Mouse (Mus musculus): ENCODE measurements at regions not wholly inside any gene's neighbourhood (a gene's known extent, or its start where the extent isn't known, plus 50 kb on each side); places are given as distances from the start of the nearest gene placed in this dataset.

DNA sequence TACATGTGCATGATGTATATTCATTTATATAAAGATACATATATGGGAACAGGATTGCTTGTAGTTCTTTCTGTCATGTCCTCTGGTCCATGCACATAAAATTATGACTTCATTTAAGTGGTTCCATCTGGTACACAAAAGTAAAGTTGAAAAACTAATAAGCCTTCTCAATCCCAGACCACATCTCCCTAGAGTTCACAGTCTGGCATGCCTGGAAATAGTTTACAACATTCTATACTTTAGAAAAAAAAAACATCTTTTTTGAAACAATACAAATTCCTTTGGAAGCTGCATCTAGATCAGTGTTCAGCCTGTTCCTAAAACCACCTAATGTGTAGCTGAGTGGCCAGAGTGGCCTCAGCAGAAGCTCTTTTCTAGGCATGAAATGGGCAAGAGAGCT is 578.2 kb upstream of the Marcks start:
- DNase-seq (ENCODE audit: low spot score in 2 of 2): no peak

DNA sequence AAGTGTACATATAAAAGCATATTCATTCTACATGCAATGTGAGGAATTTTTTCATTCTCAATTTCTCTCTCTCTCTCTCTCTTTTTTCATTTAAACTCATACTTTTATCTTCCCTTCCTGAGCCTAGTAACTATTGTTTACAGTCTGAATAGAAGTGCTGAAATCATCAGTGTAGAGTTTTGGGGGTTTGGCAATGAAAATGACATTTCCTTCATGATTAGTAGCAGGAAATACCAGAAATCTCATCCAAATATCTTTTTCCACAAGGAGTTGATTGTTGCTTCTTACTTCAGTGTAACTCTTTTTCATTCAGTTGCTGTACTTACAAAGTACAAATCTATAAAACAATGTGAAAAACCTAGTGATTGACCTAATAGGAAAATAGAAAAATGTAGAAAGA is 572.7 kb upstream of the Marcks start:
- no peak for DNase-seq (ENCODE audit: low spot score in 2 of 2)

DNA sequence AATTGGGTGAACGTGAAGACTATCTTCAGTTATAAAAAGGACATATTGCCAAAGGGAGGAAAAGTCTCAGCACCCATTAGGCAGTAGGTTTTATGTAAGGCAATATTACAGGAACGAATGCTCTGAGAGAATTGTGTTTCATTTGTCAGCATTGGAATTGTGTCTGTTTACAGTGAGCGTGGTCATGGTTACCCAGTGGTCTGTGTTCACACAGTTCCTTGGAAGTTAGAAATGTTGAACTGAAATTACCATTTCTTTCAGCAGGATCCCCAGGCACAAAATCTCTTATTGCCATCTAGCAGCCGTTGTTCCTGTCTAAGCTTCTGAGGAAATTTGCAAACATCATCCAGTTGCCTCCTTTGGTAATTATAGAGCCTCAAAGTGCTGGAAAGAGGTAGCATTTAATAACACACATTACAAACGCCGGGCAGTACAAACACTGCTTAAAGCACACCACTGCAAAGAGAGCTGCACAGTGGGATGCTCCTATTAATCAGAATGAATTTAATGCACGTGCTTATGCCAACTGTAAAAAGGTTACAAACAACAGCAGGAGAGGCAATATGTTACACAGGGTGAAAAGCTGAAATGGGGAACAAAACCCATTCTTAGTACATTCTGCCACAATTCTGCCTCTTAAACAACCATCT is 555.4 kb upstream of the Marcks start:
- no peak for DNase-seq (ENCODE audit: low spot score in 2 of 2)

DNA sequence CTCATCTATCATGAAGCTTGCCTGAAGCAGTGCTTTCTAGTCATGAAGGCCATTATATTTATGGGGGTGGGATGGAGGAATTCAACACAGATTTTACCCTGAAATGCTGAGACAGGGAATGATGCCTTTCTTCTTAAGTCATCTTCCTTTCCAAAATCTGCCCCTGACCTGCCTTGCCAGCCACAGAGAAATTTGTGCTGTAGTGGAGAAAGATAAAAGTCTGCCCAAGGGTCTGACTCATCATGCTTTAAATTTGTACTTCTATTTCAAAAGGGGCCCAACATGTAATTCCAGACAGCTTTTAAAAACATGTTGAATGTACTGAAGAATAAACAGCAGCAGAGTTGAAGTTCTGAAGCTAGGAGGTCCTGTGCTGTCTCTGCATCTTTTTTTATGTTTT is 554.1 kb upstream of the Marcks start:
- DNase-seq (ENCODE audit: low spot score in 2 of 2): no peak

DNA sequence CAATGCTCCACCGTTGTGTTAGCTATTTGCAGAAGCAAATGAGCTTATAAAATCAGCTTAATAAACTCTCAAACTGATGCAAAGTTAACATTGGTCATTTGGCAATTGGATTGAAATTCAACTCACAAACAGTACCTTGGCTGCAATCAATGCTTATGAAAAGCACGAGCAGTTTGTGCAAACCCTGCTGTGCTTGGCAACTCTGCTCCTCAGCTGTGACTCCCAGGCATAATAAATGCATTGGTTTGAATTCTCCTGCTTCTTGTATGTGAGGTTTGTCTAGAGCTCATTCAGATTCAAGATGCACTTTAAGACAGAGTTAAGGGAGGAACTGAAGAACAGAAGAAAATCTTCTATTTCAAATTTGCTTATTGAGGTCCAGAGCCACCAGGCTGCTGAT is 553.2 kb upstream of the Marcks start:
- DNase-seq (ENCODE audit: low spot score in 2 of 2): peak in 1 of 2 experiments; percentile 8

DNA sequence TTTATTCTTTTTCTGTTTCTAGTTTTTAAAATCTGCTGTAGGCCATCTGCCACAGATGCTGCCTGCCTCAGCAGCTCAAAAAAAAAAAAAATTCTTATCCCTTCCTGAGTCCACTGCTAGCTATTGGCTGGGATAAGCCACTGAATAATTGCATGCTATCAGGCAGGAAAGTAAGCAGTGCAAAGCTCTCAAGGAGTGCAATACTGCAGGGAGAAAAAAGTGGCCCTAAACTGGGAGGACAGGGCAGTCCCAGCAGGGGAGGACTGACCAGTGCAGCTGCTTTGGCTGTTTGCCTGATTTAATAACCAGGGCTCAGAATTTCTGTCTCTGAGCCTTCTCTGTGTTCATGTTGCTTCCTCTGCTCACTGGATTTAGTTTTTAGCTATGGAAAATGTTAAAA is 544.4 kb upstream of the Marcks start:
- DNase-seq (ENCODE audit: low spot score in 2 of 2): no peak

DNA sequence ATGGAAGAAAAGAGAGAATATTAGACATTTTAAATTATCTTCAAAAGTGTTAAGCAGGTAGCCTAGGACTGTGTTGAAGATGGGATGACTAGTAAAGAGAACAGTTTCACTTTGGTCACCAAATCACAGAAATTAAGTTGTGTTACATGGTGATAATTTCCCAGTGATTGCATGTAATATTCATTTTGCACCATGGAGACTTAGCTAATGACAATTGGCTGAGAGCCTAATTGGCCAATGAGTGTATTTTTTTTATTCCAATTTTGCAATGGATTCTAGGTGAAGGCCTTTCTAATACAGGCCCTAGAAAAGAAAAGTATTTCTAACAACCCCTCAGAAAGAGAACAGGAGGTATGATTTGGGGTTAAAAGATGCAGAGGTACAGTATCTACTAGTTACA is 541.9 kb upstream of the Marcks start:
- DNase-seq (ENCODE audit: low spot score in 2 of 2): no peak

DNA sequence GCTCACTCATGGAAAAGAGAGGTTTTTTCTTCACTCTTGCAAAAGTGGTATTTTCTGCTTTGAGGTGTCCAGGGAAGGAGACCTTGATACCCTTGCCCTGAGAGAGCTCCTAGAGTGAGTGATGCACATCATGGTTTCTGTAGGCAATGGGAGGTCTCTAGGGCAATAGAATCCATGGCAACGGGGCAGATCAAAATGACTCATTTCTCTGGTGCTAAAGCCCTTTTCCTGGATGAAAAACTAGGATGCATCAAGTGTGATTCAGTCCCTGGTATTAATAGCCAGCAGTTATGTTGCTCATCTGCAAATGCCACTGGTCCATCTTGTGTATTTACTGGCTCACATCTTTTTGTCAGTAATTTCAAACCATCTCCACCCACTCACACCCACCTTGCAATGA is 539.1 kb upstream of the Marcks start:
- no peak for DNase-seq (ENCODE audit: low spot score in 2 of 2)

DNA sequence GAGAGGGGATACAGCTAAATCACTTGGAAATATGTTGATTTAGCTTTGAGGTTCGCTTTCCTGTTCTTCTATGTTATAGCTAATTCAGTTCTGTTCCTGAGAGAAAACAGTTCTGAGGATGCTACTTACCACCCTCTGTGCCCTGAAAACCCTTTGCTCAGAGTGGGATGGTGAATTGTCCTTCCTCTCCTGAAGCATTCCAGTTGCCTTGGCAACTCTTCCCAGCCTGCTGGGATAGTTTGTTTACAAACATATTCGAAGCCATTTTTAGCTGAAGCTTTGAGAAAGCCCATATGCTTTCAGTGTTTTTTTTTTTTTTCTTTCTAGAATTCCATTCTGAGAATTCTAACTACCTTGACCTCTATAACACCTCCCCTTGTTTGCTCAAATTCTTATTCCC is 530.1 kb upstream of the Marcks start:
- no peak for DNase-seq (ENCODE audit: low spot score in 2 of 2)

DNA sequence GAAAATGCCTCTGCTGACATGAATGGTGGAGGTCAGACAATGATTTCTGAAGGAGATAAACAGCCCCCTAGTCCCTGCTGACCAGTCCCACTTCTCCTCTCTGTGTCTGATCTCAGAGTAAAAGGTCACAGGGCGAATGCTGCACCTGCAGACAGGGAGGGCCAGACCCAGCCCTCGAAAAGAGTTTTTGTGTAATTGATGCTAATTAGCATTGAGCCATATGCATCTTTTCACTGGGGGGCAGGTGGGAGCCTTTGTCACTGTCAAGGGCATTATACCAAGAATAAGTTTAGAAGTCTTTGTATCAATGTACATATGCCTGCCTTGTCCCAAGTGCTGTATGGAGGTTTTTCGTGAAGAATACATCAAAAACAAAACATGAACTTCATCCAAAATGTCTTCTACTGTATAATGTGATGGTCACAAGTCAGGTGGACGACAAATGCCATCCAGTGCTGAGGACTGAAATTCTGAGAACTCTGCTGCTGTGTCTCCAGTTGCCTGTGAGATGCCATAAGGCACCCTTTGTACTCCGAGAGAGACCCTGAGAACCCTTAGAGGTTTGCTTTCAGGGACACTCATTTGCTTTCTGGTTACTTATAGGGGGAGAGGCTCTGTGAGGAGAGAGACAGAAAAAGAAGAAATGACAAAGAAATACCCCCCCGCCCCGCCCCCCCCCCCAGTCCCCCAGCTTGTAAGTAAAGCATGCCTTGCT is 528.5 kb upstream of the Marcks start:
- DNase-seq (ENCODE audit: low spot score in 2 of 2): no peak

DNA sequence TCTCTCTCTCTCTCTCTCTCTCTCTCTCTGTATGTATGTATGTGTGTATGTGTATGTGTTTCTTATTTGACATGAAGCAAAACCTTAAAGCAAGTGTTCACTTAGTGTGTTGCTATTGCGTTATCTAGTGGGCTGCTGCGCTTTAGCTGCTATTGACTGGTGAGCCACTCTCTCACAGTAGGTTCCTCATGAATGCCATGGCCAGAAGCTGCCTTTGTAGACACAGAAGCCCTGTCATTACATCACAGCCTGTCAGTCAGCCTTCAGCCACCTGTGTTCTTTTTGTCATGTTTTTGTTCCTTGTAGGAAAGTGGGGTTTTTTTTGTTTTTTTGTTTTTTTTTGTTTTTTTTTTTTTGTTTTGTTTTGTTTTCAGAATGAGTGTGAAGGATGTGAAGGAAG is 527.8 kb upstream of the Marcks start:
- no peak for DNase-seq (ENCODE audit: low spot score in 2 of 2)

DNA sequence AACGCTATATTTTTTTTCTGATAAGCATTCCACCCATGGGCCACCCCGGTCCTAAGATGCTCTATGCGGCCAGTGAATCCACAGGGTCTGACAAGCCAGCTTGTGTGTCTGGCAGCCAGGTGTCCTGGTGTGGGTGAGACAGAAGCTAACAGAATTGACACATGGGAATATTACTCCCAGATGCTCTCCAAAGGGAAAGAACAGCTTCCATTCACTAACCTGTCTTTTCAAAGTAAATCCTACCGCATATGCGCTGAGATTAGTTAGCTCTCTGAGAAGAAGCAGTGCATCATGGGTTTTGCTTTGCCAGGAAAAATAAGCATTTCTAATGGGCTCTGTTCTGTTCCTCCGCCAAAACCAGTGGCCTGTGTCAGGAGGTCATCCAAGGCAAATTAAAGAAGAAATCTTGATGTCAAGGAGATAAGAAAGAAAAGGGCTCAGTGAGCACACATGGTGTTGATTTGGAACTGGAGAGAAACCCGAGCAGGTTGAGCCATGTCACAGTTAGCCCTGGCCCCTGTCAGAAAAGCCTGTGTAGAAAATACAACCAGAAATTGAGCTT is 498.4 kb upstream of the Marcks start:
- DNase-seq (ENCODE audit: low spot score in 2 of 2): no peak

DNA sequence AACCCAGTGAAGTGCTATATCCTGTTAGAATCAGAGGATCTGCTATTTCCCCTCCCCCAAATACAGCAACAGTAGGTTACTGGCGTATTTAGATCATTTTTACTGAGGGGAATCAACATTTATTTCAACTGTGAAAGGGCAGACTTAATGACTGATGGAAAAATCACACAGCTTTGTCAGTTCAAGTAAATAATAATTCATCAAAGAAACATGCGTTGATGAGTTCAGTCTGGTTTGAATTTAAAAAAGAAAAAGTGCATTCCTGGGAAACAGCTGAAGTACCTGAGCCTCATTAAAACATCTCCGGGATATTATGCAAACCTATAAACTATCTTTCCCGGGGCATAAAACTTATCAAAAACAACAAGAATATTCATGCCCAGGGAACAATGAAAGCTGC is 497.7 kb upstream of the Marcks start:
- DNase-seq (ENCODE audit: low spot score in 2 of 2): no peak

DNA sequence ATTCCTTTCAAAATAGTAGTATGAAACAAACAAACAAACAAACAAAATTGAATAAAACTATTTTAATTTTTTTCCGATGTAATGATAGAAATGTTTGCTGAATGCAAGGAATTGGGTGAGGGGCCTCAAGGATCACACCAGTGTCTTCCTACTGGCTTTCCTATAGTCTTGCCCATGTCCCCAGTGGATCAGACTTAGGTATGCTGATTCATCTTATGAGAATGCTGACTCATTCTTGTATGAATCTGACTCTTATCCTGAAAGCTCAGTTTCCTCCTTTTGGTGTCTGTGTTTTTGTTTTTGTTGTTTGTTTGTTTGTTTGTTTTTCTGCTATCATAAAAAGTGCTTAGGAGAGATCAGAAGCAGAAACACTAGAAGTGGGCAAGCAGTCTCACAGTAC is 491.7 kb upstream of the Marcks start:
- no peak for DNase-seq (ENCODE audit: low spot score in 2 of 2)

DNA sequence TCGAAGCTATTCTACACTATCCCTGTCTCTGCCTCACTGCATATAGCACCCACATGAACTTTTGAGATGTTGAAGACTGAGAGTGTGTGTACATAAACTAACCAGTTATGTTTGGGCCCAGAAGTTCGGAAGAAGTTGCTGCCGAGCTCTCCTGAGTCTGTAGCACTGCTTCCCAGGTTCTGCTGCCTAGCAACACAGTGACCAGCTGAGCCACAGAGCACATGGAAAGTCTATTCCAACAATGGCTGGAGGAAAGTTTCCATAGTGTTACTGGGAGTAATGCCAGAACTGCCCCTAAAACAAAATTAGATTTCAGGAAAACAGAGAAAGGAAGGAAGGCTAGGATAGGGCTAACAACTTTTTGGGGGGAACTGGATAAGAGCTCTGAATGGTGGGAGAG is 489.2 kb upstream of the Marcks start:
- DNase-seq (ENCODE audit: low spot score in 2 of 2): no peak

DNA sequence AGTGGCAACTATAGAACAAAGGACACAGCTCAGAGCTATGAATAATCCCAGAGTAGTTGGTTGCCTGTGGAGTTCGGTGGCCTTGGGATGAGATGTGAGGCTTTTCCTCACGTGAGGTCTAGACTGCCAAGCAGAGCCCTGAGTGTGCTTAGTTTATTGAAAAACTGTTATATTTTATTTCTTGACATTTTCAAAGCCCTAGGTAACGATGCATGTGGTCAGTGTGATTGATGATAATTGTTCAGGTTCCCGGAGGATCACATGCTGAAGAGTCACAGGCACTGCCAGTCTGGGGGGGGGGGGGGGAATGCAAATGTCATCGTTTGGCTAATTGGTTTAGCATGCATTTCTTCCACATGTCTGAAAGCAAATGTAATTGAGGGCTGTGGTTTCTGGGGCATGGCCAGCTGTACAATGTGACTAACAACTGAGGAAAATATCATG is 488.1 kb upstream of the Marcks start:
- no peak for DNase-seq (ENCODE audit: low spot score in 2 of 2)

DNA sequence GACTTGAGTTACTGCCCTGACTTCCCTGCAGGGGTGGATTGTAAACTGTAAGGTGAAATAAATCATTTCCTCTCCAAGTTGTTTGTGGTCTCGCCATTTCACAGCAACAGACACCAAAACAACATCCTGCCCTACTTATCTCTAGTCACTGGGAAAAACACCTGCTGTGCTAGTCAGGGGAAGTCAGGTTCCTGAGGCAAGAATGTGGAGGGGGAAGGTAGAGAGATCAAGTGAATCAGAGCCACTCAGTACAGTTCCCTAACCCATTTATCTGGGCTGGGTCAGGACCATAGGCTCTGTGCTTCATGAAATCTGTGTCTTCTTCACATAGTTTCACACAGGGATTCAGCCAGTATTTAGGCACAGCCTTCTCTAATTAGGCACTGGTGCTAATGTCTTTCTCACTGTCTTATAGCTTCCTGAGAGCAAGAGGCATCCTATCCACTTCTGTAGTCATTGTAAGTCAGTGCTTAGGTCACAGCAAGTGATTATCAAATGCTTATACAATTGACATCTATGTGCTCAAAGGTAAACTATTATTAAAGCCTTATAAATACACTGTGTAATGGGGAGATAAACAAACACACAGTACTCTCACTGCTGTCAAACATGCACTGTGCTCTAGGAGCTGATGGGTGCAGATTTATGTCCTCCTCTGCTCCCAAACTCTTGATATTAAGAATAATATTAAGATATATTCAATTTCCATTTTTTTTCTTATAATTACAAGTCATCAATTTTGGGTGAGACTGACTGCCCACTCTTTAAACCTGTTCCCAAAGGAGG is 487.4 kb upstream of the Marcks start:
- DNase-seq (ENCODE audit: low spot score in 2 of 2): no peak

DNA sequence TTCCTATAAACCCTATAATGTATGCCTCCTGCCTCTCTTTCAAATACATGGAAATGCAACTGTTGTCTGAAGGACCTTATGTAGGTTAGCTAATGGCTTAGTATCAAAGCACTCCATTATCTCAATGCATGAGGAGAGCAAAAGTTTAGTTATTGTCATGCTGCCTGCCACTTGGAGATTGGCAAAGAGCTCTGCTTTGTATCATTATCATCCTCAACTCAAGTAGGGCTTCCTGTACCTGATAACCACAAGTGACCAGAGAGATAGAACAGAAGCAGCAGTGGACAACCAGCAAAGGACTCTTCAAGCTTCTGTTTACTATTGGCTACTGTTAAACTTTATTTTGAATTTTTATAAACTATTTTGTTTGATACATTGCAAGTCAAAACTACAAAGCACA is 484.3 kb upstream of the Marcks start:
- no peak for DNase-seq (ENCODE audit: low spot score in 2 of 2)

DNA sequence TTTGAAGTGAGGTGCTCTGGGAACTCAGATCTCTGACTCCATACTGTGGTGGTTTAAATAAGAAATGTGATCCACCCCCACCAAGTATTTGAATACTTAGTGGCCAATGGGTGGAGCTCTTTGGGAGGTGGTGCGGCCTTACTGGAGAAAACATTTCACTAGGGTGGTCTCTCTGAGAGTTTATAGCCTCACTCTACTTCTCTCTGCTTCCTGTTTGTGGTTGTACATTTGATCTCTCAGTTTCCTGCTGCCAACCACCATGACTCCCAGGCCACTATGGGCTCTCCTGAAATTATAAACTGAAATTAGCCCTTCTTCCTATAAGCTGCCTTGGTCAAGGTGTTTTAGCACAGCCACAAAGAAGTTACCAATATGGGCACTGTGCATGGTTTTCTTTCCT is 479.9 kb upstream of the Marcks start:
- no peak for DNase-seq (ENCODE audit: low spot score in 2 of 2)

DNA sequence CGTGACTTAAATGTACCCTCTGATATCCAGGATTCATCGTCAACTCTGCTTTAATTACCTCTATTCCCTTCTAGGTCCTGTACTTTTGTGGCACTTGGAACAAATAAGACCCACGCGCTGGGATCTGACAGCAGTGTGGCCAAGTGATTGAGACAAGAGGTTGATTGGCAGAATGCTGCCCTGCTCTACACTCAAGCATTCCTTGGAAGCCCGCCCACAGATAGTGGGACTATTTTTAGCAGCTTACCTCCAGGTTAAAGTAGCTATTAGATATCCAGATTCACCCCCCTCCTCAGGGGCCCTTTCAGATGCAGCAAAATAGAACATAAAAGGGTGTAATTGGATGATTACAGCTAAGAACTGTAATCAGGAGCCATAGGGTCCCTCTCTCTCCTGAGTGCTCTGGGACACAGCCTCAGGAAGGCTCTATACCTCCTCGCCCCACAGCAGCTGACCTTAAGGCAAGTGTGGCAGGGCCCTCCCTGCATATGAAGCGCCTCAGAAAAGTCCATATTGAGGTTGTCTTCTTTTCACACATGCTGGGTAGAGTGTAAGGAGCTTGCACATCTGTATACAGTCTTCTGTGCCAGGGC is 479.1 kb upstream of the Marcks start:
- no peak for DNase-seq (ENCODE audit: low spot score in 2 of 2)

DNA sequence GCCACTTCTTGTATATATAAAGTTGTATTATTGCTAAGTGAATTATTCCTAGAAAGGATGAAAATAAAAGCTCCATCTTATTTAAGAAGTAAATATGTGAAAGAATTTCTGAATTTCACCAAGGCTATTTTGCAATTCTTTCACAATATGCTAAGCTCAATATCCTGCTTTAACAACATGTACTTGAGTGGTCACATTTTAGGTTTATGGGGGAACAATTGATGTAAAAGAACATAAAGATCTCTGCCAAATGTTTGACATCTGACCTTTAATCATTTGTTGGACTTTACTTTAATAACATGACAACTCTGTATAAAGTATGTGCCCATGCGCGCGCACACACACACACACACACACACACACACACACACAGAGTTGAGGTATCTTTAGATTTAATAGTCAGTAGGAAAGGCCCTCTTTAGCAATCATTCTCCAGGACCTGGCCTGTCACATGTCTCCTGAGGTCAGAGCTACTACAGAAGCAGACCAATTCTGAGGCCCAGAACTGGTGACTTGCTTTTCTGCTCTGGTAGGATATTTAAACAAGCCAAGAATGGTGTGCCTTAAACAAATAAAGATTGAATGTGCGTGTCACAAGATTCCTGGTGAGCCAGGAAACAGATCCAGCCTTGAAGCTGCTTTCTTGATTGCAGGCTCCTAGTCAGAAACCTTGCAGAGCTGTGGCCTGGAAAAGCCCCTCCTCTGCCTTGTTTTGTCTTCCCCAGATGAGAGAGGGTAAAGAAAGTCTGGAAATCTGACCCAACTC is 477.4 kb upstream of the Marcks start:
- no peak for DNase-seq (ENCODE audit: low spot score in 2 of 2)

DNA sequence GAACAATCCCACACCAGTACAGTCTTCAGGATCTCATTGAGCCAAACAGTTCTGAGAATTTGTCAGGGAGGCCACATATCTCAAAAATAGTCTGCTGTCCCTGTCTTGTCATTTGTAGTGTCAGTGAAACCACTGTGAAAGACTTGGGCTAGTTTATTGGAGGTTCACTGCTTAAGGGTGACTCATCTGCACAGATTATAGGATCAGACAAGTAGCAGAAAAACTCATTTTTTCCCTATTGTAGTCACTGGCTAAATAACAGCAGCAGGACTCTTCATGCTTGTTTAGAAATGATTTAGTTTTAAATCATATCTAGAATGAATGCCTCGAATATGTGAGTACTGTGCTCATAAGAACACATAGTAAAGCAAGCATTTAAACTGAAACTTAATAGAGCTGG is 475.2 kb upstream of the Marcks start:
- DNase-seq (ENCODE audit: low spot score in 2 of 2): no peak
